Mouse (Mus musculus) CD8-positive naive resting alpha-beta T cell, adult 2 months (primary cell): Measurements from ENCODE around the gene Tec.

ENCODE experiments used
- DNase-seq, 2 experiments: peaks; one replicate each; pipeline ENCODE4 v3.0.0; 2022; ENCODE audit warnings: low read depth in 2 of 2, low spot score in 2 of 2

The Tec gene

GRCm38 (mm10) chr5:72746461-72746860, 121.8 kb downstream of the Tec start:
- no peak for DNase-seq

- no peak for DNase-seq
Observed at GRCm38 (mm10) chr5:72743103-72743502, 125.2 kb downstream of the Tec start.

GRCm38 (mm10) chr5:72736868-72737267, 131.4 kb downstream of the Tec start:
- no peak for DNase-seq

GRCm38 (mm10) chr5:72736437-72736836, 131.8 kb downstream of the Tec start:
- no peak for DNase-seq

DNA sequence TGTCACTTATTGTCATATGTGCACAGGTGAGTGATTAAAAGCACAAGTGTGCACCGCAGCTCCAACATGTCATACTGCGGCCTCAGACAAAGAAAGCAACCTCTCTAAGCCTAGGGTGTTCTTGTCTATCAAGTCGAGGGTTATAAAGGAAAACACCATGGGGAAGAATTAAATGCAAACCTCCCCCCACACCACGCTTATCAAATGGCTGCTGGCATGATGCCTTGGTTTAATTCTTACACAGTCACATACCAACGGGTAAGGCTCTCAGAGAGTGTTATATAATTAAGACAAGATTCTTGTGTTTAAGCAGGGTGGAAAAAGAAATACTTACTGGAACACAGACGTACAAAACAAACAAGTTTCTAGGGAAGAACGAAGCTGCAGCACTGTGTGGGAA, 132.5 kb downstream of the Tec start:
- no peak for DNase-seq

DNA sequence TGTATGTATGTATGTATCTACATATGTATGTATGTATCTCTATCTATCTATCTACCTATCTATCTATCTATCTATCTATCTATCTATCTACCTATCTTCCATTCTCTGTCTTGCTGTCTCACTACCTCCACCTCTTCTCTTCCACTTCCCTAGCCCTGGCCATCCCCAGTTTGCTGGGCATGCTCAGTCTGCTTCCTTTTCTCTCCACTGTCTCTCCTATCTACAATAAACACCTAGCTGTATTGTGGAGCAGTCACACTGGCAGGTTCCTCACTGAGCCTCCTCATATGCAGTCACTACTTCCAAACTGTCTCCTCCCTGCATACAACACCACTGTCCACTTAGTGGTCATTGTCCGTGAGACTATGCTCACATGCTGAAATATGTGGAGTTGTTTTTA, 135.4 kb downstream of the Tec start:
- DNase-seq, result no peak

DNA sequence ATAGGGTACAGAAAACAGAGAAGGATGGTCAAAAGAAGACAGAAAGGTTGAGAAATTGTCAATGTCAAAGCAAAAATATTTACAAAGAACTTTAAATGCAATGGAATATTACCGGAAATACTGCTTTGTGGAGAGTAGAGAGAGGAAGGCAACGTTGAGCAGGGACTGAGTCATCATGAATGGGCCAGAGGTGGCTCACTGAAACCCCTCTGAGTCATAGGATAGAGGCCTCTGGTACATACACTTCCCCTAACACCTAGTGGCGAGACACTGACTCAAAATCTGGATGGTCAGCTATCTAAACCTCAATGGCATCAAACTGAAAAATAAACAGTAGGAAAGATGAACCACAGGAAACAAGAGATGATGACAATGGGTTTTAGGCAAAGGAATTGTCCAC, 142.9 kb downstream of the Tec start:
- DNase-seq, result no peak

DNA sequence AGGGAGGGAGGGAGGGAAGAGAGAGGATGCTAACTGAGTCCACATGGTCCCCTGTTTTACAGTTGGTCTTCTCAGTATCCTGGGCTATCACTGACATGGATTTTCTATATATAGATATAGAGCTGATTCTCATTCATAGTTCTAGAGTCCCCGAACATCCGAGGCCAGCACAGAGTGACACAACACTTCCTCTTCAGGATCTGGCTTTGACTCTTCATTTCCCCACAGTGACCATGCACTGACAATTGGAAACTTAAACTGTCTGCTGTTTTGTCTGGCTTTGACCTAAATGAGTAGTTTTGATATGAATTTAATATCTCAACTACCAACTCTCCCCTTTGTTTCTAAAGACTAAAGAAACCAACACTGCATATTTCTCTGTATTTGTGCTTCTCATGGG, 144.9 kb downstream of the Tec start:
- no peak for DNase-seq

DNA sequence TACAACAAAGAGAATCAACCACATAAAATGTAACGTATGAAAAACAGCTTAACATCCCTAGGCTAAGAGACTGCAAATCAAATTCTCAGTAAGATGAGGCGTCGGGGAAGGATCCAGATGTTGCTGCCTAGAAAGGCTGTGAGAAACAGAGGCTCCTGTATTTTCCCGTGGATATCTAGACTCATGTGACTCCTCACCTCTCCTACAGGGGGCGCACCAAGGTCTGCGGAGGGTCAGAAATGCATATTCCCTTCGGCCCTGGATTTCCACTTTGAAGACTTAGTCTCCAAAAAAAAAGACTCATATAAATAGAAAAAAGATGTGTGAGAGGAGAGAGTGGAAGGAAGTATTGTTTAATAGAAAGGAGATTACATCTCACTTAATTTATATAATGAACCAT, 147.7 kb downstream of the Tec start:
- DNase-seq, result peak; percentile 14 to 35

GRCm38 (mm10) chr5:72710572-72711278, 157.6 kb downstream of the Tec start:
- DNase-seq, result peak; percentile 58 to 67

- no peak for DNase-seq
Observed at GRCm38 (mm10) chr5:72709976-72710375, 158.3 kb downstream of the Tec start.

DNA sequence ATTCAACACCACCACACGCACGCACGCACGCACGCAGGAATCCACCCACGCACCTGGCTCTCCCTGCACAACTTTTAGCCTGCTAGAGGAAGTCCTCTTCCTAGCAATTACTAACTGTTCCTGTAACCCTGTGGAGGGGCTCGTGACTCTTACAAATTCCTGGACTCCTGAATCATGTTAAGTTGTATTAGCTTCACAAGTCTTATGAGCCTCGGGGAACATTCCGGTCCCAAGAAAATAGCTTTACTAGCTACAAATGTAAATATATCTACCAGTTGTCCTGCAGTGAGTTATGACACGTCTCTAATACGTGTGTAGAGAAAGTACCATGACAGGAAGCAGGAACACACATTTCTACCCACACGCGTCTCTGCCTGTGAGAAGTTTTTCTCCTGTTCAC, 158.8 kb downstream of the Tec start:
- DNase-seq, result no peak

GRCm38 (mm10) chr5:72706722-72707121, 161.6 kb downstream of the Tec start:
- no peak for DNase-seq

DNA sequence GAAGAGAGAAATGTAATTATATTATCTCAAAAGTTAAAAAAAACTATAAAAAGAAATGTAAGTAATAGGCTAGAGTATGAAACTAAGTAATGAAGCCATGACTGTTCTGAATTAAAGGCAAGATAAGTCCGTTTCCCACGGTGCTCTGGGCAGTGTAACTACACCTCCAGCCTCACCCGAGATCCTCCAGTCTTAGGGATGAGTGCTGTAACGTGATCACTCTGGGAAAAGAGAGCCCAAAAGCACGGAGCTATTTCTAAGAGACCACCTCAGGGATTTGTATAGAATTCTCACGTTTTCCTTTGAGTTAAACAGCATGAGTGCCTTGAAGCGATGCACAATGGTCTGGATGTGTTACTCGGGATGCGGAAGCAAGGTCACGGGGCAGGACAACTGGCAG, 162.2 kb downstream of the Tec start:
- DNase-seq, result no peak
